Mouse (Mus musculus) megakaryocyte, adult 5-6 weeks (primary cell): Measurements from ENCODE around the gene Mta1. TPM values are rescaled to one million over a fixed set of nuclear protein-coding genes. Genes with fewer than 3 reads are reported as not detected.

ENCODE experiments used
- ATAC-seq: 2 replicates; pipeline ENCODE4 v1.8.0; 2016; ENCODE audit warnings: mild to moderate bottlenecking, inconsistent platforms; ENCODE audit not compliant: poor library complexity, severe bottlenecking
- total RNA-seq, 2 experiments: library from RNA; stranded (forward) in 1 of 2; stranded (reverse) in 1 of 2; fragments of 153-499, 151-499 nt in 1 of 2; fragments of 221-1000, 200-1000 nt in 1 of 2; gene quantifications; 2 replicates each; pipeline versions ENCODE4 v1.2.3 to v1.2.4; 2015 to 2017

Gene Mta1
- total RNA-seq, 2 experiments from 2014 or later, result 14.5 to 35.5 TPM

DNA sequence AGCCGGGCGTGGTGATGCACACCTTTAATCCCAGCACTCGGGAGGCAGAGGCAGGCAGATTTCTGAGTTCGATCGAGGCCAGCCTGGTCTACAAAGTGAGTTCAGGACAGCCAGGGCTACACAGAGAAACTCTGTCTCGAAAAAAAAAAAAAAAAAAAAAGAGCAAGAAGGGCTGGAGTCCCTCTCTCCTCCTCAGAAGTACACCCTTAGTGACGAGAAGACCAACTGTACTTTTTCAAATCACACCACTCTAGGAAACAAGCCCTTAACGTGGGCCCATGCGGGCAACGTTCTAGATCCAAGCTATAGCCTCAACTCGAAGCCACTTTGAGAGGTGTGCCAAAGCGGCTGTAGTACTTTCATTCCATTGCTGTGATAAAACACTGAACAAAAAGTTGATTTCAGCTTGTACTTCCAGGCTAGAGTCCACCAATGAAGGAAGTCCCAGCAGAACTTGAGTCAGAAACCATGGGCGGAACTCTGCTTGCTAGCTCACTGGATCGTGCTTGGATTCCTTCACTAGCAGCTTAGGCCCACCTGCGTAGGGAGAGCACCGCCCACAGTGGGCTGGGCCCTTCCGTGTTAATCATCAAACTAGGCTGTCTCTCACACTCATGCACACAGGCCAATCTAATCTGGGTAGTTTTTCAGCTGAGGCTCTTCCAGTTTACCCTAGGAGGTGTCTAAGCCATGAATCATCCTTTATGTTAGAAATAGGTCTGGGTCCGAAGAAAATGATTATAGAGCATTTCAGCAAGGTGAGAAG lies 79.1 kb downstream of the Mta1 start:
- ATAC-seq, result no peak

DNA sequence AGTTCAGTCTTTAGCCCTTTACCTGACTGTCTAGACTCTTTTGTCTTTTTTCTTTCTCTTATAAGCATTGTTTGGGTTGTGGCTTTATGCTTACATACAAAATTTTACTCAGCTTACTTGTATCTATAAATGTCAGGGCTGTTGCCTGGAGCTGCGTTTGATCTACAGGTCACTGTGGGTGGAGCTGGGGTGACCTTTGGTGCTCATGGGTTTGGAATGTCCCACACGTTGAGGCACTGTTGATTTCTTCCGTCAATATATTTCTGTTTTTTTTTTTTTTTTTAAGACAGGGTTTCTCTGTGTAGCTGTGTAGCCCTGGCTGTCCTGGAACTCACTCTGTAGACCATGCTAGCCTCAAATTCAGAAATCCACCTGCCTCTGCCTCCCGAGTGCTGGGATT lies 82.9 kb downstream of the Mta1 start:
- ATAC-seq, result no peak

DNA sequence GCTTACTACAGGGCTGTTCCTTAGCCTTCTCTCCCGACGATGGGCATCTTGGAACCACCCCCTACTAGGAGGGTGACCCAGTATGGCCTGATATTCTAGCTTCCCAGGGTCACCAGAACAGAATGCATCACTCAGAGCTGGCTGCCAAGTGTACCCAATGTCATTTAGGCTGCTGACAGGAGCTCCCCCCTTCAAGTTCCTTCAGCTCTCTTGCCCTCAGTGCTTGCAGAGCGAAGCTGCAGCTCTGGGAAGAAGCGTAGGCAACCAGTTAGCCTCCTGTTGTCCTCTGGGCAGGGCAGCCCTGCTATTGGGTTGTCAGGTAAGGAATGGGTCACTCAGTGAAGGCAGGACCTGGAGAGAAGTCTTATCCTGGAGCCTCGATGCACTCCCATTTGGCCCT lies 86.9 kb downstream of the Mta1 start:
- no peak for ATAC-seq

DNA sequence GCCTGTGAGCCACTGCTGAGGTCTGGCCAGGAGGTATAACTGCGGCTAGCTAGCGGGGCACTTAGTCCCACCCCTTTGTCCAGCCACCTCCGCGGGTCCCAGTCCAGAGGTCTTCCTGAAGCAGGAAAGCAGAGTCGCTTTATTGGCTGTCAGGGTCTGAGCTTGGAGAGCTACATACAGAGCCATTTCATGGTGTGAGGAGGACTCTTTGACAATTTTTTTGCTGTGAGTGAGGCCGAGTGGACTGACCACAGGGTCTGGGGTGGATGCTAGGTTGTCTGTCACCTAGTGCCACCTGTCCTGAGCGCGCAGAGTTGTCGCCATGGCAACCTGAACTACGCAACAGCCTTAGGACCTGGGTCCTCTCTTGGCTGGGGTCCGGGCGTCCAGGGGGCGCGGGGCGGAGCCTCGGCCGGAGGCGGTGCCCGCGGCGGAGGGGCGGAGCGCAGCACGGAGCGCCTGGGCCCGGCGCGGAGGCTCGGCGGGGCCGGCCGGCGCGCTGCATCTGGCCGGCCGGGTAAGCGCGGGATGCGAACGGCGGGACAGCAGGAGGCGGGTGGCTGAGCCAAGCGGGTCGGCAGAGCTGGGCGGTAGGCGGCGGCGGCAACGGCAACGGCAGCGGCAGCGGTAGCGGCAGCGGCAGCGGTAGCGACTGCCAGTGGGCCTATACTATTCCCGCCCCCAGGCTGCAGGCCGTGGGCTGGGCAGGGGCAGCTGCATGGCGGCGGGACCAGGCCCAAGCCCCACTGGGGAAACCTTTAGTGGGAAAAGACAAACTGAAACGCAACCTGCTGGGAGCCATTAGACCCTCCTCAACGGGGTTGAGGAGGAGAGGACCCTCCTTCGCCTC lies 87.6 kb downstream of the Mta1 start, which contains the start of gene Tmem121:
TSS of gene Tmem121 (plus strand) at position 489 of the 850 bp plus-strand sequence.
- ATAC-seq, result no peak

DNA sequence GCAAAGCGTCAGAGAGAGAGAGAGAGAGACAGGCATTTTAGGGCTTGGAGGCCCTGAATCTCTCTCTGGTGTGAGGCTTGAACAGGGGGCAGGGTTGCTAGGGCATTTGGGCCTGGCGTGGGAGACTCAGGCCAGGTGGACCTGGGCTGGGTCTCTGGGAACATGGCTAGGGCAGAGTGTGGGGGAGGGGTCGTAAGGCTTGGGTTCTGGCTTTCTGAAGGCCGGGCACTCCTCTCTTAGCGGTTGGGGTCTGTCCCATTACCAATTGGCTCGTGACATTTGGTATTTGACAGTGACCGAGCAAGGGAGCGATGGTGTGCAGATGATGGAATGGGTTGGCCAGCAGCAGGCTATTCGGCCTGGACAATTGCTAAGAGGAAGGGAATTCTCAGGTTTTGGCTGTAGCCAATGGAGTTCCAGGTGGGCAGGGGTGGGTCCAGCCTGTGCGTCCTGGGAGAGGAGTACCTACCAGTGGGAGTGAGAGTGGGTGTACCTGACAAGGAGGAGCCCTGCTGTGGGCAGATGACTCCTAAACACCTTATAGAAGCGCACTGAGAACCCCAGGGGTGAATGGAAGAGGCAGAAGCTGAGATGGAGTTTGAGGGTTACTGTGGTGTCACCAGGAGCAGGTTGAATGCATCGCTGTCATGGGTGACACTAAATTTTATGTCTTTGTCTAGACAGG lies 88.4 kb downstream of the Mta1 start:
- ATAC-seq, result no peak

Other genes with a start within 250 kb of the Mta1 start
- gene Gpr132, start 230.1 kb upstream of the Mta1 start, total RNA-seq (2015), result 20.0 and 25.8 TPM in 2 replicates
- gene Gpr132, start 230.1 kb upstream of the Mta1 start, total RNA-seq (2017), result 7.6 and 10.7 TPM in 2 replicates
- 0.36 and 1.3 TPM in 2 replicates for gene Jag2, start 168.5 kb upstream of the Mta1 start, total RNA-seq (2015)
- gene Jag2, start 168.5 kb upstream of the Mta1 start, total RNA-seq (2017), result not detected in 2 replicates
- 9.7 and 10.5 TPM in 2 replicates for gene Nudt14, start 156.2 kb upstream of the Mta1 start, total RNA-seq (2015)
- gene Nudt14, start 156.2 kb upstream of the Mta1 start, total RNA-seq (2017), result 11.4 and 11.9 TPM in 2 replicates
- 4.2 and 5.9 TPM in 2 replicates for gene Btbd6, start 121.8 kb upstream of the Mta1 start, total RNA-seq (2015)
- 2.4 and 4.0 TPM in 2 replicates for gene Btbd6, start 121.8 kb upstream of the Mta1 start, total RNA-seq (2017)
- 20.2 and 25.3 TPM in 2 replicates for gene Brf1, start 97.6 kb upstream of the Mta1 start, total RNA-seq (2015)
- gene Brf1, start 97.6 kb upstream of the Mta1 start, total RNA-seq (2017), result 37.0 and 43.6 TPM in 2 replicates
- gene Pacs2, start 83.8 kb upstream of the Mta1 start, total RNA-seq (2015), result 55.1 TPM in 2 replicates
- gene Pacs2, start 83.8 kb upstream of the Mta1 start, total RNA-seq (2017), result 36.5 and 37.5 TPM in 2 replicates
- gene Tex22, start 23.8 kb upstream of the Mta1 start, total RNA-seq (2015), result 0.25 TPM in 1 of 2 replicates, not detected in the other
- gene Tex22, start 23.8 kb upstream of the Mta1 start, total RNA-seq (2017), result 0.88 TPM in 1 of 2 replicates, not detected in the other
- 0.38 and 2.0 TPM in 2 replicates for gene Crip2, start 42.0 kb downstream of the Mta1 start, total RNA-seq (2015)
- gene Crip2, start 42.0 kb downstream of the Mta1 start, total RNA-seq (2017), result 2.1 TPM in 1 of 2 replicates, not detected in the other
- gene Crip1, start 48.0 kb downstream of the Mta1 start, total RNA-seq (2015), result 2,464 and 2,556 TPM in 2 replicates
- 1,998 and 2,176 TPM in 2 replicates for gene Crip1, start 48.0 kb downstream of the Mta1 start, total RNA-seq (2017)
- gene Tedc1, start 58.1 kb downstream of the Mta1 start, total RNA-seq (2015), result 3.6 and 3.7 TPM in 2 replicates
- gene Tedc1, start 58.1 kb downstream of the Mta1 start, total RNA-seq (2017), result 12.3 and 13.0 TPM in 2 replicates
- gene Tmem121, start 87.7 kb downstream of the Mta1 start, total RNA-seq (2015), result 0.69 TPM in 1 of 2 replicates, not detected in the other
- gene Tmem121, start 87.7 kb downstream of the Mta1 start, total RNA-seq (2017), result not detected in 2 replicates